Mouse (Mus musculus) lung, postnatal 0 days (tissue): ENCODE measurements around the gene Adcy1. TPM values are rescaled to one million over a fixed set of nuclear protein-coding genes. Genes with fewer than 3 reads are reported as not detected.
A peak's percentile ranks its signal among the peaks of the same experiment; 100 is the strongest.

Experiments
- ATAC-seq: fragments of 200-750 bp; cut with Nextera tagmentation; 2 replicates; pipeline ENCODE4 v1.8.0; 2017; ENCODE audit warnings: moderate library complexity
- DNase-seq: peaks from one replicate; pipeline ENCODE4 v3.0.0-alpha.2; 2016; ENCODE audit warnings: low spot score
- H3K27ac ChIP-seq: fragments of 300-500 bp; sonication (generic); 2 replicates; pipeline ENCODE4 v1.5.1; 2014; ENCODE audit warnings: antibody characterized with exemption, mild to moderate bottlenecking, low read length, mixed read lengths
- H3K27me3 ChIP-seq: fragments of 300-500 bp; sonication (generic); replicated peaks from 2 replicates; pipeline ENCODE4 v1.6.1; 2014; ENCODE audit warnings: low read length, mixed read lengths; ENCODE audit not compliant: insufficient read depth
- H3K36me3 ChIP-seq: fragments of 300-500 bp; sonication (generic); 2 replicates; pipeline ENCODE4 v1.6.1; 2014; ENCODE audit warnings: low read length, mixed read lengths; ENCODE audit not compliant: insufficient read depth
- H3K4me1 ChIP-seq: fragments of 300-500 bp; sonication (generic); 2 replicates; pipeline ENCODE4 v1.6.1; 2014; ENCODE audit warnings: antibody characterized with exemption, low read depth, low read length, mixed read lengths; ENCODE audit not compliant: insufficient read depth
- H3K4me2 ChIP-seq: fragments of 300-500 bp; sonication (generic); replicated peaks from 2 replicates; pipeline ENCODE4 v1.6.1; 2014; ENCODE audit warnings: low read depth, mild to moderate bottlenecking, low read length, moderate library complexity, mixed read lengths
- H3K4me3 ChIP-seq: fragments of 300-500 bp; sonication (generic); 2 replicates; pipeline ENCODE4 v1.5.1; 2014; ENCODE audit warnings: low read depth, low read length
- H3K9ac ChIP-seq: fragments of 300-500 bp; sonication (generic); replicated peaks from 2 replicates; pipeline ENCODE4 v1.6.1; 2014; ENCODE audit warnings: low read depth, mild to moderate bottlenecking
- H3K9me3 ChIP-seq: fragments of 300-500 bp; sonication (generic); 2 replicates; pipeline ENCODE4 v1.6.1; 2016; ENCODE audit warnings: low read length, mixed read lengths
- CTCF ChIP-seq: IDR thresholded peaks from 2 replicates; pipeline ENCODE4 v1.5.1; 2016; ENCODE audit warnings: antibody characterized with exemption, mild to moderate bottlenecking
- EP300 ChIP-seq: IDR thresholded peaks from 2 replicates; pipeline ENCODE4 v1.6.1; 2016; ENCODE audit warnings: antibody characterized with exemption, mild to moderate bottlenecking, control low read depth
- WGBS: fragments of 180-500 bp; shearing (Covaris S2); extraction: QIAGEN DNeasy Blood & Tissue Kit; methylation state at CpG from one replicate; pipeline ENCODE4 v1.1.7; 2014; 5-methylcytosine and 5-hydroxymethylcytosine counted together
- polyA plus RNA-seq: library from polyadenylated mRNA; unstranded; fragments of >200 nt; fragmentation: Nextera tagmentation; extraction: Ambion mirVana; gene quantifications from 2 replicates; pipeline ENCODE4 v1.2.1, GENCODE M21; 2015

Gene Adcy1
- polyA plus RNA-seq, 1 experiment from 2014 or later: 0.24 TPM

DNA sequence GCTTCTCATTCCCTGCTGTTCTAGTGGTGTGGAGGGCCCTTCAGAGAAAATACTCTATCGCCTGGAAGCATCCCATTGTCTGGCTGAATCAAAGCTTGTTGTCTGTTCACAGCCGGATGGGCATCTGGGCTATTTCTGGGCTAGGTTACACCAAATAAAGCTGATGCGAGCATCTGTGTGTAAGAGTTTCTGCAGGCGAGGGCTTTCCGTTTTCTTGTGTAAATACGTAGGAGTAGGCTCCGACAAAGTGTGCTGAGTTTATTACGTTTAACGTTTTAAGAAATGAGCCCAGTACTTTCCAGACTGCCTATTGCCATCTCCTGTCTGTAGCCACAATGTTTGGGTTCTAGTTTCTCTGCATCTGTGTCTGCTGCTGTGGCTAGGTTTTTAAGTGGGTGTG lies 51.0 kb downstream of the Adcy1 start:
- no peak overlapping the region for H3K4me2 ChIP-seq
- 57% methylated on average over 9 of the region's 9 CpGs for whole genome bisulfite sequencing
- DNase-seq (no peak), ATAC-seq (no peak)
- no peaks in the 10 kb centered on the region for H3K9me3 ChIP-seq
- no peak overlapping the region for H3K9ac ChIP-seq
- H3K27ac ChIP-seq: no peak overlapping the region
- H3K4me3 ChIP-seq: no peak overlapping the region
- no peaks in the 10 kb centered on the region for H3K36me3 ChIP-seq
- H3K27me3 ChIP-seq: no peaks in the 10 kb centered on the region
- TF ChIP-seq CTCF (no peak), EP300 (no peak)
- no peaks in the 10 kb centered on the region for H3K4me1 ChIP-seq

DNA sequence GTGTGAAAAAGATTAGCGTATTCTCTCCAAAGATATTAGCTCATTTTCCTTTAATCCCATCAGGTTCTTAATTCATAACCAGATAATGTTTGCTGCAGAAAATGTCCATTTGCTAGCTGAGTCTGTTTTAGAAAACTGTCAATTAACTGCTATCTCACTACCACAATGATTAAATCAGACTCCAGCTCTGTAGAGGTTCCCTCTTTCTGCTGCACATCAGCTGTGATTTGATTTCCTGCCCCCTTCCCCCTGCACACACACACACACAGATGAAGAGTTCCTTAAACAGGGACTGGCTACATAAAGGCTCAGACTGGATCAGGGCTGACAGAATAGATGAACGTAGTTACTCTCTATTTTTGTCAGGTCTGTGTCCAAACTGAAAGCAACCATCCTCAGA lies 53.4 kb downstream of the Adcy1 start:
- ATAC-seq: no peak

DNA sequence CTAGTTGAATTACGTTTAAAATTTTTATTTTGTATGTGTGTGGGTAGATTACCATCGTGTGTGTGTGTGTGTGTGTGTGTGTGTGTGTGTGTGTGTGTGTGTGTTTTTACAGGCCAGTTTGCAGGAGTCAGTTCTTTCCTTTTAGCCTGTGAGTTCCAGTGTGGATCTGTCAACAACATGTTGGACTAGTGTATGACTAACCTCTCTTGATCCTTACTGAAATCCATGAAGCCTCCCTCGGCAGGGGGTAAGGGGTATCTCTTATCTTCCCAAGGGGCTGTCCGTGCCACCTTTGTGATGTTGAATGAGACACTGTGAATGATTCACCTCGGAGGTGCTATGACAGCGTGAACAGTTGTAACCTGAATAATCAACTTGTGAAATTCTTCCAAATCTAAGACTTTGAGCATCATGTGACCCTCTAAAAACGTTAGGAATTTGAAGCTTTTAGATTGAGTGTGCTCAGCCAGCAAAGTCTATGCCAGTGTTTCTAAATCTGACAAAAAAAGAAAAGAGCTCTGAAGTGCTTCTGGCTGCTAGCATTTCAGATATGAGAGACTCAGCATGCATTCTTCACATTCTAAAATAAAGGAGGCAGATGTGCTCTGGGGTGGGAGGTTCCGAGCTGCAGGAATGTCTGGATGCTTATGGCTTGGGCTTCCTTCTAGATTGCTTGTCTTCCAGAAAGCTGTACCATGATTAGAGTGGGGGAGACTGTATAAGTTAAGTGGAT lies 66.2 kb downstream of the Adcy1 start:
- no peaks in the 10 kb centered on the region for H3K27me3 ChIP-seq
- DNase-seq (peak; percentile 67), ATAC-seq (peak; percentile 81)
- H3K4me1 ChIP-seq: no peaks in the 10 kb centered on the region; the same call in 1 of the 2 replicates
- H3K9me3 ChIP-seq: no peaks in the 10 kb centered on the region
- H3K4me3 ChIP-seq: no peak overlapping the region
- no peaks in the 10 kb centered on the region for H3K36me3 ChIP-seq
- no peak for TF ChIP-seq CTCF
- TF ChIP-seq EP300: peak; percentile 86
- H3K27ac ChIP-seq: no peak overlapping the region
- H3K9ac ChIP-seq: no peak overlapping the region
- H3K4me2 ChIP-seq: no peak overlapping the region
- WGBS: 33% methylated on average over 8 of the region's 8 CpGs

More for the DNA sequence above, 53.4 kb downstream of the Adcy1 start:
- Histone ChIP-seq H3K27me3 (no peaks in the 10 kb centered on the region), H3K9me3 (no peaks in the 10 kb centered on the region), H3K4me3 (no peak overlapping the region), H3K27ac (no peak overlapping the region), H3K9ac (no peak overlapping the region), H3K4me1 (no peaks in the 10 kb centered on the region), H3K36me3 (no peaks in the 10 kb centered on the region), H3K4me2 (no peak overlapping the region)
- no peak for DNase-seq
- TF ChIP-seq EP300: no peak
- no peak for TF ChIP-seq CTCF
- 65% methylated on average over 2 of the region's 2 CpGs for WGBS

DNA sequence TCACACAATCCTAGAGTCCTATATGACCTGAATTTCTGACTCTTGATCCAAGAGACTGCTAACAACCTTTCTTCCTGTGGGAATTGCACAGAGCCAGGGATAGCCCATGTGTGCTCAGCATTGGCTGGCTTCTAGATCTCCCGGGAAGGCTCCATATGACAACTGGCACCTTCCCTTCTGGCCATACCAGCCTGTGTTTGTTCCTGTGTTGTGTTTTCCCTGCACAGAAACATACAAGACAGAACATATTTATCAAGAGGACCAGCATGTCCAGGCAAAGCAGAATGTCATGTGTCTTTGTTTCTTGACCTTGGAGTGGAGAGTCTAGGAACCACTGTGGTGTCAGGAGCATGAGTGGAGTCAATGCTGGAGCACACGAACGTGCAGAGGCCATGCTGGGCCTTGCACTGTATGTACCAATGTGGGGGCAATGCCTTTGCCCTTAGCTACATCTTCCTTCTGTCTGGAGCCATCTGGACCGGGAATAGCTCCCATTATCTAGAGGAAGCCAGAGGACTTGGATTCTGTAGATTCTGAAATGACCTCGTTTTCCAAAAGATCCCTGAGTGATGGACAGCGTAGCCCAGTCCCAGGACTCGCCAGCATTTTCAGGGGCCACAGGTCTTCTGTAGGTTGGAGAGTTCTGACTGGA lies 69.6 kb downstream of the Adcy1 start:
- Histone ChIP-seq H3K4me2 (no peak overlapping the region), H3K27me3 (no peaks in the 10 kb centered on the region), H3K36me3 (no peaks in the 10 kb centered on the region), H3K4me3 (no peak overlapping the region), H3K9ac (no peak overlapping the region), H3K9me3 (no peaks in the 10 kb centered on the region), H3K27ac (no peak overlapping the region), H3K4me1 (no peaks in the 10 kb centered on the region; the same call in 1 of the 2 replicates)
- no peak for DNase-seq
- WGBS: 89% methylated on average over 7 of the region's 7 CpGs
- no peak for ATAC-seq
- TF ChIP-seq EP300: no peak
- TF ChIP-seq CTCF: no peak

DNA sequence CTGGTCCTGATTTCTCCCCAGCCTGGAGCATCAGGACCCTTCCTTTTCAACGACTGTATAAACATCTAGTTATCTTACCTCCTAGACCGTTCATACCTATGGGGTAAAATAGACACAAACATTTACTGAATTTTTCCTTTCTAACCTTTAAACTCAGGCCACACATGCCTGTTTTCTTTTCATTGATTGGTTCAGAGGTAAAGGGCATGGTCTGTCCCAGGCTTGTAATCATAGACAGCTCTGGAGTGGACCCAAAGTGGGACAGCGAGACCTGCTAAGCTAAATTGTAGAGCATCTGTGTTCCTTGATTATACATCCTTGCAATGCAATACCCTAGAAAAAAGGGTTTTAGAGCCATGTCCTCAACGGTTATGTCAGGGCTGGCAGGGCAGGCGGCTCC lies 70.4 kb downstream of the Adcy1 start:
- no peak overlapping the region for H3K27ac ChIP-seq
- no peaks in the 10 kb centered on the region for H3K27me3 ChIP-seq
- H3K9ac ChIP-seq: no peak overlapping the region
- ATAC-seq (no peak), DNase-seq (no peak)
- H3K4me2 ChIP-seq: no peak overlapping the region
- H3K36me3 ChIP-seq: no peaks in the 10 kb centered on the region
- TF ChIP-seq CTCF: no peak
- no peaks in the 10 kb centered on the region; the same call in 1 of the 2 replicates for H3K4me1 ChIP-seq
- no peak overlapping the region for H3K4me3 ChIP-seq
- 76% methylated on average over 5 of the region's 5 CpGs for WGBS
- H3K9me3 ChIP-seq: no peaks in the 10 kb centered on the region

DNA sequence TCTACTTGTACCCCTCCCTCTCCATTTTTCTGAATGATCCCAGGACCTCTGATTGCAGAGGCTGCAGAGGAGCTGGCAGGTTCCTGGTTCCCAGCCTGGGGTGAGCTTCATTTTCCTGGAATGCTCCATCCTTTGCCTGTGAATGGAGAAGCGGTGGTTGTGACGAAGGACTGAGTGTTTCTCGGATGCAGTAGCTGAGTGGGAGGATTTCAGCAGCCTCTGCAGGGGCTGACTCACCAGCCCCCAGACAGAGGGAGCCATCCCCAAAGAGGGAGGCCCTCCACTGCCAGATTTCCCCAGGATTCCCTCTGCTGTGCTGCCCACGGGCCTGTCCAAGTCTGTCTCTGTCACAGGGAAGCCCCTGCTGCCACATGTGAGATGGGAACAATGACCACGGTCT lies 71.0 kb downstream of the Adcy1 start:
- no peak overlapping the region for H3K9ac ChIP-seq
- H3K9me3 ChIP-seq: no peaks in the 10 kb centered on the region
- no peak for DNase-seq
- no peaks in the 10 kb centered on the region for H3K27me3 ChIP-seq
- no peak overlapping the region for H3K4me3 ChIP-seq
- WGBS: 80% methylated on average over 5 of the region's 5 CpGs
- H3K4me1 ChIP-seq: no peaks in the 10 kb centered on the region; the same call in 1 of the 2 replicates
- TF ChIP-seq EP300 (no peak), CTCF (no peak)
- H3K4me2 ChIP-seq: no peak overlapping the region
- no peak for ATAC-seq
- no peak overlapping the region for H3K27ac ChIP-seq
- H3K36me3 ChIP-seq: no peaks in the 10 kb centered on the region
